Mouse (Mus musculus) E14TG2a.4 (cell line): ENCODE data around the gene Mapk11.

Experiments used
- H3K27me3 ChIP-seq: 2 replicates; pipeline ENCODE4 v1.6.1; 2014; ENCODE audit warnings: low read length, control low read depth; ENCODE audit not compliant: insufficient read depth
- H3K36me3 ChIP-seq: 2 replicates; pipeline ENCODE4 v1.6.1; 2014; ENCODE audit warnings: low read length, control low read depth; ENCODE audit not compliant: insufficient read depth
- H3K4me1 ChIP-seq: replicated peaks from 2 replicates; pipeline ENCODE4 v1.6.1; 2014; ENCODE audit warnings: low read depth, low read length, control low read depth
- H3K4me3 ChIP-seq: replicated peaks from 2 replicates; pipeline ENCODE4 v1.5.1; 2014; ENCODE audit warnings: mild to moderate bottlenecking, low read length
- H3K9me3 ChIP-seq: 2 replicates; pipeline ENCODE4 v1.6.1; 2014; ENCODE audit warnings: low read length, control low read depth
- CTCF ChIP-seq: conservative IDR thresholded peaks from 2 replicates; pipeline ENCODE4 v1.5.1; 2014; ENCODE audit warnings: low read length
- NANOG ChIP-seq: IDR thresholded peaks from 2 replicates; pipeline ENCODE4 v1.6.1; 2014; ENCODE audit warnings: borderline replicate concordance, low read length, mixed read lengths
- POU5F1 ChIP-seq: IDR thresholded peaks from 2 replicates; pipeline ENCODE4 v1.6.1; 2014; ENCODE audit warnings: low read length, borderline replicate concordance

Gene Mapk11

GRCm38 (mm10) chr15:89149271-89150040 lies at the start of gene Mapk11:
Gene Mapk11 (minus strand): TSS chr15:89149628.
- Histone ChIP-seq H3K4me3 (peak within 1 kb of the TSS; percentile 84), H3K4me1 (peaks cover 80% of the 10 kb centered on the region), H3K9me3 (no peaks in the 10 kb centered on the region), H3K27me3 (peaks cover 47% of the 10 kb centered on the region), H3K36me3 (peaks cover 27% of the 10 kb centered on the region)
- TF ChIP-seq POU5F1 (no peak), NANOG (no peak), CTCF (no peak)

DNA sequence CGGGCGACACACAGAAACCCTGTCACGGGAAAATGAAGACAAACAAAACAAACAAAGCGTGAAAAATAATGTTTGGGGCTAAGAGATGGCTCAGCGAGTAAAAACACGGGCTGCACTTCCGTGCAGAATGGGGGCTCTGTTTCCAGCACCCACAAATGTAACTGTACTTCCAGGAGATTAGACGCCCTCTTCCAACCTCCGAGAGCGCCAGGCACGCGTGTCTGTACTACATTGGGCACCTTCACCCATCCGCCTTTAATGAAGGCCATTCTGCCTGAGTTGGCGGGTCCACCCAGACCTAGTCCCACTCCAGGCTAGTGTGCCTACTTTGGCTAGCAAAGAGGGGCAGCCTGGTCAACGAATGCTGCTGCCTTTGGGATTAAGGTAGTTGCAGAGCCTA lies 47.6 kb upstream of the Mapk11 start:
- H3K9me3 ChIP-seq, result peaks cover under 1% of the 10 kb centered on the region; the same call in 1 of the 2 replicates
- peak overlapping the region; percentile 97 for H3K4me3 ChIP-seq
- TF ChIP-seq CTCF (no peak), NANOG (no peak), POU5F1 (no peak)
- peaks cover 12% of the 10 kb centered on the region for H3K36me3 ChIP-seq
- H3K4me1 ChIP-seq, result peaks cover 22% of the 10 kb centered on the region
- no peaks in the 10 kb centered on the region for H3K27me3 ChIP-seq

DNA sequence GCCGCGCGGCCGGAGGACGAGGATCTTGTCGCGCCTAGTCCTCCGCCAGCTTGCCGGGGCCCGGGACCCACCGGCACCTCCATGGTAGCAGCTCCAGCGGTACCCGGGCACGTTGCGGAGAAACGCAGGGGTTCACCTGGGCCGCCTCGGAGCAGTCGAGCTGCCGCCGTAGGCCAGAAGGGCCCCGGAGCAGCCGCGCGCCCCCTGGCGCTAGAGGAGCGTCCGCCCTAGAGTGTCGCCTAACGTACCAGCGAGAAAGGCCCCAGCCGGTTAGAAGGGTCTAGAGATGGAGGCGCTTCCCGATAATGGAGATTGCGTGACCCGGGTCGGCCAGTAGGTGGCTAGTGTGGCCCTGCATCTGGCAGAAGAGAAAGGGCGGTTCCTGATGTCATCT lies 46.9 kb upstream of the Mapk11 start, which contains the start of gene Dennd6b:
TSS of gene Dennd6b (minus strand) at position 184 of the 394 bp plus-strand sequence.
- H3K27me3 ChIP-seq, result no peaks in the 10 kb centered on the region
- H3K9me3 ChIP-seq, result no peaks in the 10 kb centered on the region
- TF ChIP-seq CTCF (peak; percentile 71), NANOG (no peak)
- H3K4me3 ChIP-seq, result peak within 1 kb of the TSS; percentile 97
- peaks cover 22% of the 10 kb centered on the region for H3K4me1 ChIP-seq
- peaks cover 16% of the 10 kb centered on the region for H3K36me3 ChIP-seq

- TF ChIP-seq POU5F1, result no peak
- Histone ChIP-seq H3K4me3 (peak overlapping the region; percentile 97), H3K4me1 (peaks cover 22% of the 10 kb centered on the region), H3K9me3 (no peaks in the 10 kb centered on the region), H3K27me3 (no peaks in the 10 kb centered on the region), H3K36me3 (peaks cover 20% of the 10 kb centered on the region)
Measured at GRCm38 (mm10) chr15:89195690-89196312, 46.4 kb upstream of the Mapk11 start.

GRCm38 (mm10) chr15:89195261-89195681 lies 45.8 kb upstream of the Mapk11 start:
- Histone ChIP-seq H3K27me3 (no peaks in the 10 kb centered on the region), H3K9me3 (no peaks in the 10 kb centered on the region), H3K4me3 (peak overlapping the region; percentile 97), H3K36me3 (peaks cover 25% of the 10 kb centered on the region), H3K4me1 (peaks cover 22% of the 10 kb centered on the region)
- TF ChIP-seq NANOG, result no peak
- no peak for TF ChIP-seq POU5F1
- no peak for TF ChIP-seq CTCF

GRCm38 (mm10) chr15:89184937-89185227 lies 35.5 kb upstream of the Mapk11 start:
- 0 out of 2 replicates have a peak overlapping the region, but pooled peaks have one; percentile 43 for H3K4me3 ChIP-seq
- H3K27me3 ChIP-seq, result no peaks in the 10 kb centered on the region
- no peak for TF ChIP-seq NANOG
- TF ChIP-seq POU5F1, result no peak
- no peak for TF ChIP-seq CTCF
- H3K9me3 ChIP-seq, result no peaks in the 10 kb centered on the region
- H3K4me1 ChIP-seq, result peaks cover 58% of the 10 kb centered on the region
- peaks cover 59% of the 10 kb centered on the region for H3K36me3 ChIP-seq

GRCm38 (mm10) chr15:89184141-89184936 lies 34.9 kb upstream of the Mapk11 start:
- H3K36me3 ChIP-seq, result peaks cover 54% of the 10 kb centered on the region
- peaks cover 63% of the 10 kb centered on the region for H3K4me1 ChIP-seq
- TF ChIP-seq CTCF, result no peak
- no peak for TF ChIP-seq NANOG
- TF ChIP-seq POU5F1, result no peak
- H3K27me3 ChIP-seq, result no peaks in the 10 kb centered on the region
- H3K9me3 ChIP-seq, result no peaks in the 10 kb centered on the region
- no peak overlapping the region for H3K4me3 ChIP-seq

- Histone ChIP-seq H3K4me1 (peaks cover 78% of the 10 kb centered on the region), H3K36me3 (peaks cover 39% of the 10 kb centered on the region)
- TF ChIP-seq CTCF, result no peak
- TF ChIP-seq POU5F1, result no peak
- TF ChIP-seq NANOG, result no peak
Measured at GRCm38 (mm10) chr15:89182842-89183241, 33.4 kb upstream of the Mapk11 start.

More at GRCm38 (mm10) chr15:89182842-89183241, 33.4 kb upstream of the Mapk11 start:
- no peaks in the 10 kb centered on the region for H3K27me3 ChIP-seq
- H3K4me3 ChIP-seq, result 0 out of 2 replicates have a peak overlapping the region, but pooled peaks have one; percentile 26
- H3K9me3 ChIP-seq, result no peaks in the 10 kb centered on the region
